Mouse (Mus musculus) hindbrain, embryonic 11.5 days (tissue): ENCODE results near the gene Mycbp. TPM values are rescaled to one million over a fixed set of nuclear protein-coding genes. Genes with fewer than 3 reads are reported as not detected.
A peak's percentile ranks its signal among the peaks of the same experiment; 100 is the strongest.

Experiments
- ATAC-seq: fragments of 200-750 bp; cut with Nextera tagmentation; 2 replicates; pipeline ENCODE4 v1.8.0; 2017; ENCODE audit warnings: mild to moderate bottlenecking, moderate TSS enrichment, moderate library complexity; ENCODE audit not compliant: low FRiP score
- DNase-seq: peaks from one replicate; pipeline ENCODE4 v3.0.0-alpha.2; 2015; ENCODE audit warnings: low spot score
- H3K27ac ChIP-seq: fragments of 300-500 bp; sonication (generic); 2 replicates; pipeline ENCODE4 v1.5.1; 2014; ENCODE audit warnings: mild to moderate bottlenecking, low read depth, low read length
- H3K27me3 ChIP-seq: fragments of 300-500 bp; sonication (generic); 2 replicates; pipeline ENCODE4 v1.6.1; 2014; ENCODE audit warnings: mild to moderate bottlenecking, low read length, moderate library complexity, mixed read lengths; ENCODE audit not compliant: control insufficient read depth, insufficient read depth
- H3K36me3 ChIP-seq: fragments of 300-500 bp; sonication (generic); 2 replicates; pipeline ENCODE4 v1.6.1; 2014; ENCODE audit warnings: mild to moderate bottlenecking, low read length, moderate library complexity, mixed read lengths; ENCODE audit not compliant: control insufficient read depth, insufficient read depth
- H3K4me1 ChIP-seq: fragments of 300-500 bp; sonication (generic); replicated peaks from 2 replicates; pipeline ENCODE4 v1.6.1; 2014; ENCODE audit warnings: low read length, mixed read lengths; ENCODE audit not compliant: control insufficient read depth, insufficient read depth
- H3K4me2 ChIP-seq: fragments of 300-500 bp; sonication (generic); replicated peaks from 2 replicates; pipeline ENCODE4 v1.6.1; 2014; ENCODE audit warnings: mild to moderate bottlenecking, low read depth, low read length
- H3K4me3 ChIP-seq: fragments of 300-500 bp; sonication (generic); 2 replicates; pipeline ENCODE4 v1.5.1; 2014; ENCODE audit warnings: low read depth, low read length
- H3K9ac ChIP-seq: fragments of 300-500 bp; sonication (generic); 2 replicates; pipeline ENCODE4 v1.6.1; 2014; ENCODE audit warnings: low read depth, low read length
- H3K9me3 ChIP-seq: fragments of 300-500 bp; sonication (generic); 2 replicates; pipeline ENCODE4 v1.6.1; 2016; ENCODE audit warnings: low read length; ENCODE audit not compliant: control insufficient read depth
- WGBS: fragments of 180-500 bp; shearing (Covaris S2); extraction: QIAGEN DNeasy Blood & Tissue Kit; methylation state at CpG from one replicate; pipeline ENCODE4 v1.1.7; 2014; 5-methylcytosine and 5-hydroxymethylcytosine counted together
- polyA plus RNA-seq: library from polyadenylated mRNA; unstranded; fragments of >200 nt; fragmentation: Nextera tagmentation; extraction: Ambion mirVana; gene quantifications from 2 replicates; pipeline ENCODE4 v1.2.1, GENCODE M21; 2014

The Mycbp gene
- 51.2 and 67.2 TPM in 2 replicates for polyA plus RNA-seq

DNA sequence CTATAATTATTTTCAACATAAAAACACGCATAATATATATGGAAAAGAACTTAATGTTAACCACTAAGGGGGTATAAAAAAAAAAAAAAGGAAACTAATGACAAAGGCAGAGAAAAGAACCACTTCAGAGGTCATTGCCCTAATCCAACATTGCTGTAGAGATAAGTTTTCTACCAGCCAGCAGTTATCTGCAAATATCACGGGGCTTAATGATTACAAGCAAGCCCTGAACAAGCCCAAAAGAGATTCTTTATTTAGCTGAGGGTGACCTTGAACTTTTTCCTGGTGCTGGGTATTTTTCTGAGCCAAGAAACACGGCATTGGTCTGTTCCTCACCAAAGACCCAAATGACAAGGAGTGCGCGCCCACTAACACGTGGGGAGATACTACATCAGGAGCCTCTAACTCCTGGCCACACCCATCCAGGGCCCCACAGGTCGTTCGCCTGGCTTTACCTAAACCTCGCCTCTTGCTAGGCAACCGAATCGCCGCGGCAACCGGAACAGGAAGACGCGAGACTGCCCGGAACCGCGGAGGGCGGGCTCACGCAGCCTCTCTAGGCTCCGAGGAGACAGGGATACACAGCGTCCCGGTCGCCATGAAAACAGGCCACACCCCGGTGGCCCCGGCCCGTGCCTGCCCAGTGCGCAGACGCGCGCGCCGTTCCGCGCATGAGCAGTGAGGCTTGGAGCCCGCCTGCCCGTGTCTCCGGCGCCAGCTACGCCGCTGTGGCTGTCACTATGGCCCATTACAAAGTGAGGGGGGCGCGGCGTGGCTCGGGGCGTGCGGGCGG, at the start of gene Mycbp:
Gene Mycbp, plus strand, starts transcription at position 500 of the 793 bp plus-strand sequence.
- Histone ChIP-seq H3K9me3 (no peaks in the 10 kb centered on the region), H3K4me2 (peak within 1 kb of the TSS; percentile 94), H3K27me3 (no peaks in the 10 kb centered on the region), H3K9ac (peak within 1 kb of the TSS; percentile 68), H3K4me3 (peak within 1 kb of the TSS; percentile 85), H3K27ac (peak within 1 kb of the TSS; percentile 49), H3K4me1 (no peaks in the 10 kb centered on the region), H3K36me3 (no peaks in the 10 kb centered on the region)
- ATAC-seq = peak; percentile 100
- peak; percentile 100 for DNase-seq
- 1% methylated on average over 49 of the region's 49 CpGs for WGBS

DNA sequence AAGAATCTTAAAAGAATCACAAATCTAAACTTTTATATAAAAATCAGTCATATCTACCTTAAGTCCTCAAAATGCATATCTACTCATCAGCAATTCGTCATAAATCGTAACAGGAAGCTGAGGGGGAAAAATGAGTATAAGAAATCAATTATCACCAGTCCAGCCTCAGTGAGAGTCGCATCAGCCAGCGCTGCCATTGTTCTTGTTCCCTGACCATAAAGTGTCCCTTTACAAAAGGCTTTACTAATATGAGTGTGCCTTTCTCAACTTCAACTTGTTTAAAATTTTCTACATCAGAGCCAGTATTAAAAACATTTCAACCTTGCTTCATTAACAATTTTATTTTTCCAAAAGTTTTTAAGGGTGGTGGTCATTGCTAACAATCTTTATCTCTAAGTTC, 47.7 kb upstream of the Mycbp start:
- no peaks in the 10 kb centered on the region for H3K27me3 ChIP-seq
- no peak overlapping the region for H3K4me3 ChIP-seq
- H3K27ac ChIP-seq = no peak overlapping the region
- H3K9me3 ChIP-seq = no peaks in the 10 kb centered on the region
- no peaks in the 10 kb centered on the region for H3K4me1 ChIP-seq
- 50% methylated on average over 4 of the region's 4 CpGs for WGBS
- DNase-seq (no peak), ATAC-seq (no peak)
- no peaks in the 10 kb centered on the region for H3K36me3 ChIP-seq
- no peak overlapping the region for H3K9ac ChIP-seq
- no peak overlapping the region for H3K4me2 ChIP-seq

DNA sequence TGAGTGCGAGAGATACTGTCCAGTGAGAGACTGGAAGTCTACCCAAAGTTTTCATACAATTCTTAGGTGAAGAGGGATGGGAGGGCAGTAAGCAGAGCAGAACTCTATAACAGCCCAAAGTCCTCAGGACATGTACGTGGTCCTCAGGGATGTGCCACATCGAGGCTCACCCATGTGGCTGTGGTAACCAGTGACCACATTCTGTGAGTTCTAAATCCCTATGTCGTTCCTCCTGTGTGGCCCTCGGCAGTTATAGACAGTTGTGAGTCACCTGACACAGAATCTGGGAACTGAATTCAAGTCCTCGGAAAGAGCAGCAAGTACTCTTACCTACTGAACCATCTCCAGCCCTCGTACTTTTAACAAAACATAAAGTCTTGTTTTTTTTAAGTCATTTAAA, 46.5 kb upstream of the Mycbp start:
- ATAC-seq (no peak), DNase-seq (no peak)
- H3K9me3 ChIP-seq = no peaks in the 10 kb centered on the region
- no peak overlapping the region for H3K4me2 ChIP-seq
- 90% methylated on average over 7 of the region's 7 CpGs for WGBS
- H3K9ac ChIP-seq = no peak overlapping the region
- no peak overlapping the region for H3K27ac ChIP-seq
- no peaks in the 10 kb centered on the region for H3K36me3 ChIP-seq
- no peaks in the 10 kb centered on the region for H3K27me3 ChIP-seq
- H3K4me3 ChIP-seq = no peak overlapping the region
- H3K4me1 ChIP-seq = no peaks in the 10 kb centered on the region

DNA sequence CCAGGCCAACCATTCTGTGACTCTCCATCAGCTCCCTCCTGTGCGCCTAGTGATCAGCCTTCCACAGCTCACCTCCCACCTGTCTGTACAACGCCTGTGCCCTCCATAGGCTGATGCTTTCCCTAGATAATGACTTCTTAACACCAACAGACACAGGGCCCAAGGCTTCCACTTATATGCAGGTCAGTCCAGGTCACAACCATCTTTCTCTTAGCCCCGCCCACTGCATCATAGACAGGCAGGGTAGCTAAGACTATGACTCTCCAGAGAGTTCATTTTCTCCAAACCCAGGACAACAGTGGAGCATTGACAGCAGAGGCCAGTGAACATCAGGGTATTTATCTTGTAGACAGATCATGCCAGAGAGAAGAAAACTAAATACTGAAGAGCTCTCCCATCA, 45.3 kb upstream of the Mycbp start, which contains the start of gene 4933427I04Rik:
Gene 4933427I04Rik, plus strand, starts transcription at position 301 of the 400 bp plus-strand sequence.
- Histone ChIP-seq H3K4me2 (no peak within 1 kb of the TSS), H3K27me3 (no peaks in the 10 kb centered on the region), H3K4me3 (no peak within 1 kb of the TSS), H3K4me1 (no peaks in the 10 kb centered on the region), H3K9ac (no peak within 1 kb of the TSS), H3K9me3 (no peaks in the 10 kb centered on the region), H3K36me3 (no peaks in the 10 kb centered on the region), H3K27ac (no peak within 1 kb of the TSS)
- ATAC-seq = no peak
- no peak for DNase-seq
- WGBS = 84% methylated on average over 3 of the region's 3 CpGs

DNA sequence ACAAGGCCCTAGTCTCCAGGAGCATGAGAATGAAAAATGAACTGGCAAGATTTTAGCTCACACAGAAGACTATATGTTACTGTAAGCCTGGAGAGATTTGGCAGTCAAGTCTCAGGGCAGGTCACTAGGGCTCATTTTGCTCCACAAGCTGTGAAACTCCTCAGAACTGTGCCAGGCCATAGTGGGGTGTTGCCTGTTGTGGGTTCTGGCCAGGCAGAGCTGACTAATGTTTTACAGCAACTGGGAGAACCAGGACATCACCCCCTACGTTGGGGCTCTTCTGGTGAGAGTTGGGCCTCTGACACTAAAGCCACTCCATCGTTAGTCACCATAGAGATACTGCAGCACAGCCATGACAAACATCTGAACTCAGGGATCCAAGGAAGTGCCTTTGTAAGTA, 44.8 kb upstream of the Mycbp start:
- whole genome bisulfite sequencing = 53% methylated on average over 2 of the region's 2 CpGs

DNA sequence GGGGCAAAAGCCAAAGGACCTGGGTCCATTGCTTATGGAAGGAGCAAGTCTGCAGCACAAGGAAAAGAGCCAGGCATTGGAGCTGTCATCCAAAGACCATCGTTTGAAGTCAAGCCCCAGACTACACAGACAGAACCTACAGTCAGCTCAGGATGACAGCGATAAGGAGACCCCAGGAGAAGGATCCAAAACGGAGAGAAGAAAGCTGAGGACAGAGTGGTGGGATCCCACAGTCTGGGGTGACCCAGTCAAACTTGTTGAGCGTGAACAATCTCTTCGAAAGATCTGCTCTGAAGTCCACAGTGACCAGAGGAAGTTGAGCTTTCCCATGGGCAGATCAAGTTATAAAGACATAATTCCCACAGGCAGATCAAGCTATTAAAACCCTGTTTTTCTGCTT, 44.0 kb upstream of the Mycbp start:
- DNase-seq = no peak
- H3K9ac ChIP-seq = no peak overlapping the region
- WGBS = 87% methylated on average over 5 of the region's 5 CpGs
- no peaks in the 10 kb centered on the region for H3K27me3 ChIP-seq
- H3K4me2 ChIP-seq = no peak overlapping the region
- H3K4me3 ChIP-seq = no peak overlapping the region
- no peaks in the 10 kb centered on the region for H3K4me1 ChIP-seq
- H3K9me3 ChIP-seq = no peaks in the 10 kb centered on the region
- no peaks in the 10 kb centered on the region for H3K36me3 ChIP-seq
- H3K27ac ChIP-seq = no peak overlapping the region
- ATAC-seq = no peak

More for the DNA sequence above, 44.8 kb upstream of the Mycbp start:
- Histone ChIP-seq H3K9ac (no peak overlapping the region), H3K4me1 (no peaks in the 10 kb centered on the region), H3K27me3 (no peaks in the 10 kb centered on the region), H3K4me3 (no peak overlapping the region), H3K4me2 (no peak overlapping the region), H3K9me3 (no peaks in the 10 kb centered on the region), H3K27ac (no peak overlapping the region), H3K36me3 (no peaks in the 10 kb centered on the region)
- ATAC-seq (no peak), DNase-seq (no peak)

DNA sequence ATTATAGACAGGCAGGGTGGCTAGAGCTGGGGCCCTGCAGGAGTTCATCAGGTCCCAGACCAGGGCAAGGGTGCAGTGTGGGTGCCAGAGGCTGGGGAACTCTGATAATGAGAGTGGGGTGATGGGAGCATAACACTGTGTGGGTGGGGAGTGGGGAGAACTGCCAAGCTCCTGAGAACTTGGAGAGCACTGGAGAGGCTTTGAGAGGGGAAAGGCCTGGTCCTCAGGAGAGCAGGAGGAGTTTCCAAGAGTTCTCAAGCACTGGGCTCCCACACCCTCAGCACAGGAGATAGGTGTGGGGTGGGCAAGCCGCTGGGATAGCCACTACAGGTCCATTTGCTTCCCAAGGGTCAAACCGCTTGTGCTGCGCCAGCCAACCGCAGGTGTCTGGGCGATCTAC, 10.9 kb upstream of the Mycbp start:
- WGBS = 91% methylated on average over 5 of the region's 5 CpGs
- ATAC-seq = no peak
- H3K27ac ChIP-seq = no peak overlapping the region
- no peaks in the 10 kb centered on the region for H3K9me3 ChIP-seq
- DNase-seq = no peak
- no peak overlapping the region for H3K4me3 ChIP-seq
- no peaks in the 10 kb centered on the region for H3K4me1 ChIP-seq
- no peak overlapping the region for H3K9ac ChIP-seq
- no peaks in the 10 kb centered on the region for H3K36me3 ChIP-seq
- no peak overlapping the region for H3K4me2 ChIP-seq
- H3K27me3 ChIP-seq = no peaks in the 10 kb centered on the region

DNA sequence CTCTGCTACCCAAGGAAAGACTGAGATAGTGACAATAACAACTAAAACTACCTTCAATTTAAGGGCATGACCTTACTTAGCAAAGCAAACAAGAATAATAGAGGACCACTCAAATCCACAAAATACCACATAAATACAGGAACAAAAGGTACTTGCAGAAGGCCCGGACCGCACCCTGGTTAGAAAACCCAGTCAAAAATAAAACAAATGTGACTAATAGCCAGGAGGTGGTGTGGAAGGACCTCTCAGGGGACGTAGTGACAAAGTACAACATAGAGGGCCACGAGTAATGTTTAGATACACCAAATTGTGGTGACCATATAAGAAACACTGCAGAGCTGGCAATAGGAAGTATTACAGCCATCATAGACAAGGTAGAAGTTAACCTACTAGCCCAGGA, 10.3 kb upstream of the Mycbp start:
- Histone ChIP-seq H3K4me2 (no peak overlapping the region), H3K36me3 (no peaks in the 10 kb centered on the region), H3K9ac (no peak overlapping the region), H3K4me1 (no peaks in the 10 kb centered on the region), H3K27me3 (no peaks in the 10 kb centered on the region), H3K27ac (no peak overlapping the region), H3K9me3 (no peaks in the 10 kb centered on the region), H3K4me3 (no peak overlapping the region)
- no peak for ATAC-seq
- DNase-seq = no peak
- WGBS = 91% methylated on average over 4 of the region's 4 CpGs

DNA sequence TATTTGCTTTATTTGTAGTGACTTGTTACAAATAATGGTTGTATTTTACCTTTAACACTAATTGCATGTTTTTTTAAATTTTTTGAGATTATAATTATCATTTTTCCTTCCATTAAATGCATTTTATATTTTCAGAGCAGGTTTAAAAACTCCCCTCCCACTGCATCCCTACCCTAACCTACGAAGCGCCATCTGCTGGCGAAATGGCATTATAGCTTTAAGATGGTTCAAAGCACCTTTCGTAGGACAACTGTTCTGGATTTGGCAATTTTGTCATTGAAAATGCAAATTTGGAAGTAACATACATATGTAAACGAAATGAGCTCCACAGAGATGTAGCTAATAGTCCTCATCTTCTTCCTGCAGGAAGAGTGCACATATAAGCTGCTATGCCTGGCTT, 5.9 kb upstream of the Mycbp start:
- H3K4me3 ChIP-seq = no peak overlapping the region
- no peak overlapping the region for H3K4me2 ChIP-seq
- no peaks in the 10 kb centered on the region for H3K4me1 ChIP-seq
- no peaks in the 10 kb centered on the region for H3K27me3 ChIP-seq
- H3K27ac ChIP-seq = no peak overlapping the region
- 9% methylated on average over 5 of the region's 5 CpGs for WGBS
- no peaks in the 10 kb centered on the region for H3K36me3 ChIP-seq
- no peak overlapping the region for H3K9ac ChIP-seq
- ATAC-seq (no peak), DNase-seq (peak; percentile 80)
- H3K9me3 ChIP-seq = no peaks in the 10 kb centered on the region
